Mouse (Mus musculus): ENCODE results near the gene Mkln1. TPM values are rescaled to one million over a fixed set of nuclear protein-coding genes. Genes with fewer than 3 reads are reported as not detected.
"Not testable (repeated sequence)": the region's sequence is repeated elsewhere in the genome, so short reads cannot be mapped to it uniquely, and the experiment has no call there.

The Mkln1 gene
- polyA plus RNA-seq, 3 experiments from 2014 or later = 299 to 352 (median 344) TPM

DNA sequence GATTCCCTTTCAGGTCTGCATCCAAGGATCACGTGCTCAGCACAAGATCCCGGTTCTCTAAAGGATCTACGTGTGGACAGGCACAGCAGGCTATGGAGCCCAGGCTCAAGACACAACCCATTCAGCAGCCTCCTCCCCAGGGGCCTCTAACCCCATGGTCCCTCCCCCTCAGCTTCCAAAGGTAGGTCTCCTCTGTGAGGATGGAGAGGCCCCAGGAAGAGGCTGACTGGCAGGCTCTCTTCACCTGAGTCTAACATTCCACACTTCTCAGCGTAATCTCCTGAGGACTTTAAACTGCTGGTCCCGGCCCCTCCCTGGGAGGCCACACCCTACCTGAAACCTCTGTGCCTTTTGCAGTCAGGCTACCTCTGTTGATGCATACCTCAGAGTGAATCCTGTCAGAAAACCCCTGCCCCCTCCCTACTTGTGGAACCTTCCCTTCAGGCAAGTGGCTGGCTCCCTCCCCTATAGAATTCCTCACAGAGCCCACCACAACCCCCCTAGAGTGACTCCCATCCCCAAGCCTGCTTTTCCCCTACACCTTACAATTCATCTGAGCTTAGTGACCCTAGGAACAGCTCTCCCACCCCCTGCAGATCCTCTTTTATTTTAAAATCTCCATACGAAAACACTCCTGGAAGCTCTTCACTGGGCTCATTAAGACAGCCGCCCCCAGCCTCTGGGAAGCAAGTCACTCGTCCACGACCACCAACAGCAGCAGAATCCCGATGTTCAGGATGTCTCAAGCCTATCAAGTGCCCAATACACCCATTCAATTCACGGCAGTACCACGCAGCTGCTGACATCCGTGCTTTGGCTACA lies 161.8 kb downstream of the Mkln1 start:
- no peak for ATAC-seq

DNA sequence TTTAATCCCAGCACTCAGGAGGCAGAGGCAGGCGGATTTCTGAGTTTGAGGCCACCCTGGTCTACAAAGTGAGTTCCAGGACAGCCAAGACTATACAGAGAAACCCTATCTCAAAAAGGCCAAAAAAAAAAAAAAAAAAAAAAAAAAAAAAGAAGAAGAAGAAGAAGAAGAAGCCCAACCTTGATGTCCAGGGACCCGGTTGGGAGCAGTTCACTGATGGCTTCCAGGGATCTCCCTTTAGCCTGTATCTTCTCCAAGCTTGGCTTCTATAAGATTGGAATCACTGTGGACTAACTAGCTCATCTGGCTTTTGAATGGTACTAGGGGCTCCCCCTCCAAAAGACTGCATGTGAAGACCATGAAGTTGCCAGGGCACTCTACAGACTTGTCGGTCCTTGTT lies 163.4 kb downstream of the Mkln1 start:
- ATAC-seq = not testable (repeated sequence)

- ATAC-seq = no peak
Observed at GRCm38 (mm10) chr6:31562371-31563080, 164.0 kb downstream of the Mkln1 start.

DNA sequence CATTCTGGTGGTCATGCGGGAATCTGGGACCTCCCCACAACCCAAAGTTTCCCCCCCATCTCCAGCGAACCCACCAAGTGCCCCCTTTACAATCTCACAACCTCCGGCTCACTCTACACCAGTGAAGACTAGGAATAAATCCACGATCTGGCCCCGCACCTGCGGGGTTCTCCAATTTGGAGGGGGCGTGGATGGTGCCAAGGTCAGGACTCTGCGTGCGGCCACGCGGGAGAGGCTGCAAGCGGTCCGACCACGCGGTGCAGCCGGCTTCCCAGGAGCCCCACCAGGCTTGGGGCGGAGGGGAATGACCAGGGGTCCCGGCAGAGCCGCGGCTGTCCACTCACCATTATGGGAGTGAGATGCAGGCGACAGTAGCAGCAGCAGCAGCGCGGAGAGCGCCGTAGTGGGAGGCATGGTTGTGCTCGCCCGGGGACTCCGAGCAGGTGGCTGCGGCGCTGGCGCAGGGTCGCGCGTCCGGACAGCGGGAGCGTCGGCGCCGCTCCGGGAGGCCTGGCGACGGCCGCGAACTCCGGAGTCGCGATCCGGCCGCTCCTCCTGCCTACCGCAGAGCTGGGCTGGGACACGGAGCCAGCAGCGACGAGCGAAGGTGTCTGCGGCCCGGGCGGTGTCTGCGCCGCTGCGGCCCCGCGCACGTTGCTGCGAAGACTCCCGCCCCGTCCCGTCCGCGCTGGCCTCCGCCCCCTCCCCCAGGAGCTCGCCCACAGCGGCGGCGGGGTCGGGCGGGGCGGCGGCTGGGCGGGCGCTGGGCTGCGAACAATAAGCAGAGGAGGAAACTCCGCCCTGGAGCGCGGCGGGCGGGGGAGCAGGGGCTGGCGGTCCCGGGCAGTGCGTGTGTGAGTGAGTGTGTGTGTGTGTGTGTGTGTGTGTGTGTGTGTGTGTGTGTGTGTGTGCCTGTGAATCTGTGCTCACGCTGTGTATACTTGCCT lies 165.0 kb downstream of the Mkln1 start, which contains the start of gene Podxl:
TSS of gene Podxl (minus strand) at position 747 of the 947 bp plus-strand sequence.
- ATAC-seq = peak; percentile 64

GRCm38 (mm10) chr6:31564182-31564531 lies 165.6 kb downstream of the Mkln1 start:
- no peak for ATAC-seq

GRCm38 (mm10) chr6:31564901-31565391 lies 166.4 kb downstream of the Mkln1 start:
- no peak for ATAC-seq

Other genes starting within 250 kb of the Mkln1 start
- under 1 TPM; 0.06 to 0.38 (median 0.11) TPM for gene Podxl, start 165.2 kb downstream of the Mkln1 start, polyA plus RNA-seq (2017; shearing (Covaris generic))

Data from inflammation-experienced regulatory T-cells, adult 6 months (primary cell).